Mouse (Mus musculus): ENCODE measurements at regions not wholly inside any gene's neighbourhood (a gene's known extent, or its start where the extent isn't known, plus 50 kb on each side); places are given as distances from the start of the nearest gene placed in this dataset.
"Not testable (repeated sequence)": the region's sequence is repeated elsewhere in the genome, so short reads cannot be mapped to it uniquely, and the experiment has no call there.

DNA sequence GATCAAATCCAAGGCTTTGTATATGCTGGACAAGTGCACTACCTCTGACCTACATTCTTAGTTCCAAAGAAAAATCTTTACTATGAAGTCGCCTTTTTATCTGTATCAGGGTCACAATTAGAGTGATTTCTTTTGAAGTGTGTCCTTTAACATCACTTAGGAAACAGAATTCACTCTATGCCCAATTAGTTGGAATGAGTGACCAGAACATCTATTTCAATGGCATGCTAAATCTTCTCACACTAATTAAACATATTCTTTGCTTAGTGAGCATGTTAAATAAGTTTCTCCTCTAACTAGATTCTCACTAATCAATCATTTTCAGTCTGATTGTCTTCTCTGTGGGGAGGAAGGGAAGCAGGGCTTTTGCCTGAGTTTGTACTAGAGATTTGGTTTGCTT, 84.9 kb downstream of the Arl6ip6 start:
- H3K27ac ChIP-seq: no peak overlapping the region
- H3K9ac ChIP-seq: no peak overlapping the region
- H3K4me3 ChIP-seq: no peak overlapping the region
- no peaks in the 10 kb centered on the region for H3K36me3 ChIP-seq
- no peak for ATAC-seq (ENCODE audit: insufficient number of reproducible peaks, insufficient read depth, low FRiP score, low TSS enrichment, low read depth)
- 62% methylated on average over 1 of the region's 1 CpGs for WGBS
- H3K27me3 ChIP-seq: no peaks in the 10 kb centered on the region
- no peaks in the 10 kb centered on the region for H3K4me1 ChIP-seq
- no peak overlapping the region for H3K4me2 ChIP-seq
- H3K9me3 ChIP-seq: no peaks in the 10 kb centered on the region

DNA sequence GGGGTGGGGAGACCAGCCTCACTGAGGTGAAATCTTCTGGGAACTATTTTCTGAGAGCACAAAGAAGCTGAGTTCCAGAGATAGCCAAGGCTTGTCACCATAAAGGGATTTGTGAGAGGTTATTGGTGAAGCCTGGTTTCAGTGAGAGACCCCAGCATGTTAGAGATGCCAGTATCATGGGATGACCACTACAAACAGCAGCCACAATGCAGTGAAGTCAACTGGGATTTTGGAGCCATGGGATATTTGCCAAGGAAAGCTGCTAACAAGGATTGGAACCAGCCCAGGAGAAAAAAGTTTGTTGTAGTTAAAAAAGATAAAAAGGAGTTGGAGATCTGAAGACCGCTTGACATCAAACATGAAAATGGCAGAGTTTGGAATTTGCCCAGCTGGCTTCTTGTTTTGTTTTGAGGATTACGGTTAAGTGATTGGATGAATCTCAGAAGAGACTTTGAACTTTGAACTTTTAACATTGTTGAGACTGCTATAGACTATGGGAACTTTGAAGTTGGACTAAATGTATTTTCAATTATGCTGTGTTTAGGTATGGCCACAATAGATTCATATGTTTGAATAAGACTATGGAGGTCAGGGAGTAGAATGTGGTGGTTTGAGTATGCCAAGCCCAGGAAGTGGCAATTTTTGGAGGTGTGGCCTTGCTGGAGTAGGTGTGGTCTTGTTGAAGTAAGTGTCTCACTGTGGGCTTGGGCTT, 110.3 kb downstream of the Arl6ip6 start:
- WGBS: 87% methylated on average over 2 of the region's 2 CpGs
- no peak overlapping the region for H3K9ac ChIP-seq
- no peaks in the 10 kb centered on the region for H3K36me3 ChIP-seq
- no peaks in the 10 kb centered on the region for H3K4me1 ChIP-seq
- H3K9me3 ChIP-seq: no peaks in the 10 kb centered on the region
- H3K4me3 ChIP-seq: no peak overlapping the region
- H3K27me3 ChIP-seq: no peaks in the 10 kb centered on the region
- no peak for ATAC-seq (ENCODE audit: insufficient number of reproducible peaks, insufficient read depth, low FRiP score, low TSS enrichment, low read depth)
- H3K4me2 ChIP-seq: no peak overlapping the region
- H3K27ac ChIP-seq: no peak overlapping the region

DNA sequence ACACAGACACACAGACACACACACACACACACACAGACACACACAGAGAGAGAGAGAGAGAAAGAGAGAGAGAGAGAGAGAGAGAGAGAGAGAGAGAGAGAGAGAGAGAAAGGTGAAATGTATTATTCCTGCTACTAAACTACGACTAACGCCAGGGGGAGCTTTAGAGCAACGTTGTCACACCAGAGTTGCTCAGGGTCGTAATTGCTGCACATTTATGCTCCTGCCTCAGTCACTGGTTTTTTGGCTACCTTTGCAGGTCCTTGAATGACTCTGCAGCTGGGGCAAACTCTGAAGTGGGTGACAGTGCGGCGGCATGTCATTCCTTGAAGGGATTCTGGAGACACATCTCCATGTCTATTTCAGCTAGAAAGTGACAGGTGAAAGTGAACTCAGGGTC, 139.2 kb downstream of the Arl6ip6 start:
- H3K4me3 ChIP-seq: no peak overlapping the region
- 27% methylated on average over 6 of the region's 6 CpGs for WGBS

DNA sequence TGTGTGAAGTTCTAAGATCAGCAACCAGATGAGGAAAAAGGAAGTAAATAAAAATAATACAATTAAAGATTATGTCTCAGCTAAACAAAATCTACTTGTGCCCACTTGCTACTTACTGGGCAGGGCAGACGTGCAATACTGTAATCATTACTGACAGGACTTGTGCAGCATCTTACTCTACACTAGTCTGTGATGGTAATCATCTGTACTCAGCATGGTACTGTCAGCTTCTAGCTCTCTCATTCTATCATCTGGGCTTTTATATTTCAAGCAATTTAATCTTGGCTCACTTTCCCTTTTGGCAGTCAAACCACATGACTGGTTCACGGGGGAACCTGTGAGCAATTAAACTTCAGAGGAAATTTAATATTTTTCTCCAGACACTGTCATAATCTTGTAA, 167.5 kb downstream of the Arl6ip6 start:
- Histone ChIP-seq H3K4me1 (no peaks in the 10 kb centered on the region), H3K4me3 (no peak overlapping the region), H3K27me3 (no peaks in the 10 kb centered on the region), H3K9ac (no peak overlapping the region), H3K36me3 (no peaks in the 10 kb centered on the region), H3K4me2 (no peak overlapping the region), H3K9me3 (no peaks in the 10 kb centered on the region), H3K27ac (no peak overlapping the region)
- 24% methylated on average over 2 of the region's 2 CpGs for WGBS
- no peak for ATAC-seq (ENCODE audit: insufficient number of reproducible peaks, insufficient read depth, low FRiP score, low TSS enrichment, low read depth)

More for the DNA sequence above, 139.2 kb downstream of the Arl6ip6 start:
- Histone ChIP-seq H3K27ac (no peak overlapping the region), H3K27me3 (no peaks in the 10 kb centered on the region), H3K4me1 (no peaks in the 10 kb centered on the region), H3K9me3 (no peaks in the 10 kb centered on the region), H3K36me3 (no peaks in the 10 kb centered on the region), H3K4me2 (no peak overlapping the region), H3K9ac (no peak overlapping the region)
- ATAC-seq (ENCODE audit: insufficient number of reproducible peaks, insufficient read depth, low FRiP score, low TSS enrichment, low read depth): no peak

DNA sequence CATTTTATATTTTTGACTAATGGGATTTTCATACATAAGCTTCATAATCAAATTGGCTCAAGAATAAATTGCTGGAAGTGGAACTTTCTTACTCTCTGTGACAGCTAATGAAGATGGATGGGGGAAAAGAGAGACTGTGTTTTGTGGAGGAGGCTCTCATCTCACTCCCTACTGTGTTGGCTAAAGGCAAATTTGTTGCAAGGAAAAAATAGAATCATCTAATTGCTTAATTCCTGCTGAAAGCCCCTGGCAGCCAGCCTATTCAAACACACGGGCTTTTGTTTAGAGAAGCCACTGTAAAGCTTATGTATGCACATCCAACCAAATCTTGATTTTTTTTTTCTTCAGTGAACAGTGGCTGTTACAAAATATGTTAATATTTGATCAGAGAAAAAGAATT, 190.8 kb downstream of the Arl6ip6 start:
- ATAC-seq (ENCODE audit: insufficient number of reproducible peaks, insufficient read depth, low FRiP score, low TSS enrichment, low read depth): no peak
- no peak overlapping the region for H3K9ac ChIP-seq
- no peaks in the 10 kb centered on the region for H3K36me3 ChIP-seq
- no peaks in the 10 kb centered on the region for H3K4me1 ChIP-seq
- no peak overlapping the region for H3K27ac ChIP-seq
- H3K9me3 ChIP-seq: no peaks in the 10 kb centered on the region
- no peaks in the 10 kb centered on the region for H3K27me3 ChIP-seq
- no peak overlapping the region for H3K4me3 ChIP-seq
- no peak overlapping the region for H3K4me2 ChIP-seq
- 14% methylated on average over 1 of the region's 1 CpGs for WGBS

DNA sequence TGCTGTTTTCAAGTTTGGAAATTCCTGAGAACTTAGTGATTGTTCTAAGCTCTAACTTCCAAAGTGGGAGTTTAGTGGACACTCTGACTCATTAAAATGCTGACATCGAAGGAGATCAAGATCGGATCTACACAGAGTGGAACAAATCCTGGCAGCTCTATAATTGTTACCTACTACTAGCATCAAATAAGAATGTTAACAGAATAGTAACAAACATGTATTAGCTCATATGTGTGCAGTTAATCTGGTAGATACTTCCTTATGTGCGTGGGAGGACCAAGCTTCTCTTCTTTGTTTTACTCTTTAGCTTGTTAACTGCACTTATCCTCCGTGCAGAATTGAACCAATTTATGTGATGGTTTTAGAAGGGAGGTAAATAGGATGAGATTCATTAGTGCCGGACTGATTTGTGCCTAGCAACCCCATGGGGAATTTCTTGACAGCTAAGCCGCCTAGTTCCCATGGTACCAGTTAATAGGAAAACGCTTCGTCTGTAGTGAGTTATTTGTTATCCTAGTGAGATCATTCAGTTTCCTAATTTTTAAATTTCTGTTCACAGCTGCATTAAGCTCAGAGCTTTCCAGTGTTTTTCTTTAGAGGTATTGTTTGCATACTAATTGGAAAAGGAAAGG, 193.1 kb downstream of the Arl6ip6 start:
- no peak overlapping the region for H3K9ac ChIP-seq
- H3K36me3 ChIP-seq: no peaks in the 10 kb centered on the region
- no peak overlapping the region for H3K4me2 ChIP-seq
- no peak overlapping the region for H3K27ac ChIP-seq
- no peaks in the 10 kb centered on the region for H3K9me3 ChIP-seq
- ATAC-seq (ENCODE audit: insufficient number of reproducible peaks, insufficient read depth, low FRiP score, low TSS enrichment, low read depth): no peak
- H3K4me3 ChIP-seq: no peak overlapping the region
- no peaks in the 10 kb centered on the region for H3K4me1 ChIP-seq
- WGBS: 63% methylated on average over 8 of the region's 8 CpGs
- H3K27me3 ChIP-seq: no peaks in the 10 kb centered on the region

DNA sequence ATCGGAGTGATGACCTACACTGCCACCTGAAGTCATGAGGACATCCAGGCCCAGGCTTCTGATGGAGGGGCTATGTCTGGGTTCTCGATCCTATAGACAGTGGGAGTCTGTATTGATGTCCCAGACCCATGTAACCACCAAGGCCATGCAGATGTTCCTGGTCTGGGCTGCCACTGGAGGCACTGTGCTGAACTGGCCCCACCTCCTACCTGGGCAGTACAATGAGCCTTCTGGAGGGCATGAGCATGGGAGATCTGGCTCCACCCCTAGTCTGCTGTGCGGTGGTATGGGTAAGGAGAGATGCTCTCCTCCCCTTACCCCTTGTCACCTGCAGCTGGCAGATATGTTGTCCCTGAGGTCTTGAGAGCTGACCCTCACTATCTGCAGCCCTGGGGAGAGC, 197.1 kb downstream of the Arl6ip6 start:
- no peak overlapping the region for H3K9ac ChIP-seq
- ATAC-seq (ENCODE audit: insufficient number of reproducible peaks, insufficient read depth, low FRiP score, low TSS enrichment, low read depth): no peak
- 80% methylated on average over 3 of the region's 3 CpGs for WGBS

DNA sequence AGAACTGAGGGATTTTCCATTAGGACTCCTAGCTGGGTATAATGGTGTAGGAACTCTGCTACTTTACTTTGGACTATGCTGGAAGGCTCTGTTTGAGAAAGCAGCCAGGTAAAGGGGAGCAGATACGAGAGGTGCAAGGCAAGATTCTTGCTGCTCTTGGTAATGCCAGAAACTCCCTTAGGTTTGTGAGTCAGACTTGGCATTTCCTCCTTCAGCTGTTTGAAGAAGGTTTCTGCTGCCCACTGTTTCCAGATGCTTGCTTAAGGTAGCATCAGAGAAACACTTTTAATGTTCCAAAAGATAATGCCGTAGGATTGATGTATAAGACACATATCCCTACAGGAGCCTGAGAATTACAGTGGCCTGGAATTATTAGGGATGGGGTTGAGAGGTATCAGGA, 222.9 kb downstream of the Arl6ip6 start:
- Histone ChIP-seq H3K27ac (no peak overlapping the region), H3K9ac (no peak overlapping the region), H3K27me3 (no peaks in the 10 kb centered on the region), H3K36me3 (no peaks in the 10 kb centered on the region), H3K4me3 (no peak overlapping the region), H3K4me2 (no peak overlapping the region), H3K4me1 (no peaks in the 10 kb centered on the region), H3K9me3 (no peaks in the 10 kb centered on the region)
- WGBS: 88% methylated on average over 2 of the region's 2 CpGs
- ATAC-seq (ENCODE audit: insufficient number of reproducible peaks, insufficient read depth, low FRiP score, low TSS enrichment, low read depth): no peak

More for the DNA sequence above, 197.1 kb downstream of the Arl6ip6 start:
- H3K4me1 ChIP-seq: no peaks in the 10 kb centered on the region
- H3K4me3 ChIP-seq: no peak overlapping the region
- H3K9me3 ChIP-seq: no peaks in the 10 kb centered on the region
- no peaks in the 10 kb centered on the region for H3K36me3 ChIP-seq
- H3K27me3 ChIP-seq: no peaks in the 10 kb centered on the region
- H3K4me2 ChIP-seq: no peak overlapping the region
- H3K27ac ChIP-seq: no peak overlapping the region

DNA sequence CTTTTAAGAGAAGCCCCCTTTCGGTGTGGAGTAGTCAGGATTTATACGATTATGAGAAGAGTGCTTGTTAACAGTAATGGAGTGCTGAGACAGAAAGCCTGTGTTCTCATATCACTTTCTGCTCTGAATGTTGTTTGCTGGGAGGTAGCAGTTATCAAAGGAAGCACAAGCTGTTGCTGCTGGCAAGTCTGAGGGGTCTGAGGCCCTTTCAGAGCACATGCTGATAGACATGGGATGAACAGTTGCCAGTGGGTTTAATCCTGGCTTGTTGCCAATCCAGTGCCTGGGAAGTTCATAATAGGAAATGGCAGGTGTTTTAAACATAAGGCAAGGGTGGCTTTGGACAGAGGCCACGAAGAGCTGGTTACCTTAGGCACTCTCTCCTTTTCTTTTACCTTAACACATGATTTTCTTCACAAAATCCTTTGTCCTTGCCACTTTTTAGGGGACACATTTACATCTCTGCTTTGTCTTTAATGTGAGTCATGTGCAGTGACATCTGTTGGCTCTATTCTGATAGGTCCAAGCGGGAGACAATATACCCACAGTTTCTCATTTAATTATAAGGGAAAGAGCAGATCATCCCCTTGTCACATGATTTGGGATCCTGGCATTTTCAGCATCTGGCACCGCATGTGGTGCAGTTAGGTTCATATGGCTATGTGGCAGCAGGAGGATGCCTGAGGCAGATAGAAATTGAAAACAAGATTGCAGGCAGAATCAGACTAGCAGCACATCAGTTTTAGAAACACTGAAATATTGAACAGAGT, 245.7 kb downstream of the Arl6ip6 start:
- no peak for ATAC-seq (ENCODE audit: insufficient number of reproducible peaks, insufficient read depth, low FRiP score, low TSS enrichment, low read depth)
- Histone ChIP-seq H3K27ac (no peak overlapping the region), H3K4me2 (no peak overlapping the region), H3K9ac (no peak overlapping the region), H3K9me3 (no peaks in the 10 kb centered on the region), H3K36me3 (no peaks in the 10 kb centered on the region), H3K4me3 (no peak overlapping the region), H3K27me3 (no peaks in the 10 kb centered on the region), H3K4me1 (no peaks in the 10 kb centered on the region)
- WGBS: 78% methylated on average over 5 of the region's 5 CpGs

DNA sequence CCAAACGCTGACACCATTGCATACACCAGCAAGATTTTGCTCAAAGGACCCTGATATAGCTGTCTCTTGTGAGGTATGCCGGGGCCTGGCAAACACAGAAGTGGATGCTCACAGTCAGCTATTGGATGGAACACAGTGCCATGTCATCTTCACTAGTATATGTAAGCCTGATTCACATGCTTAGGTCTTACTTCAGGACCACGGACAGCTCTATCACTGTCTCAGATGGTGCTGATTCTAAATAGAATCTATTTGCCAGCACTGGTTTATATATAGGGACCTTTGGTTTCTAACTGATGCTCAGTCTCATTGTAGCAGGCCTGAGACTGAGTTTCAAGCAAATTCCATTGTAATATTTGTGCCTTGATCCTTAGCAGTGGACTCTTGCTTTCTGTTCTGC, 248.8 kb downstream of the Arl6ip6 start:
- ATAC-seq (ENCODE audit: insufficient number of reproducible peaks, insufficient read depth, low FRiP score, low TSS enrichment, low read depth); H3K9me3 ChIP-seq: not testable (repeated sequence)

DNA sequence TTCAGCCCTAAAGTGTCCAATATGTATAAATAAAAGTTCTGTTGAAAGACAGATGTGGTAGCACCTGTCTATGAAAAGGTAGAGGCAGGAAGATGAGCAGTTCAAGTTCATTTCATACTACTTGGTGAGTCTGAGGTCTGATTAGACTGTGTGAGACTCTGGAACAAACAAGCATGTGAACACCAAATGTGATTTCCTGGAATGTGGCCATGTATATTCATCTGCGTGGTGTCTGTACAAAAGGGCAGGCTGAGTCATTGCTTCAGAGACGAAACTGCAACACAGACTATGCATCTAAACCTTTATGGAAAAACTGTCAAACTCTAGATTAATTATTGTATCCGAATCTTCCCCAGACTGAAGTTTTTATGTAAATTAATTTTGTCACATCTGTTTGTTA, 268.7 kb downstream of the Arl6ip6 start:
- no peak overlapping the region for H3K9ac ChIP-seq
- H3K27ac ChIP-seq: no peak overlapping the region
- H3K4me1 ChIP-seq: no peaks in the 10 kb centered on the region
- no peak overlapping the region for H3K4me3 ChIP-seq
- no peak for ATAC-seq (ENCODE audit: insufficient number of reproducible peaks, insufficient read depth, low FRiP score, low TSS enrichment, low read depth)
- H3K27me3 ChIP-seq: no peaks in the 10 kb centered on the region
- no peak overlapping the region for H3K4me2 ChIP-seq
- no peaks in the 10 kb centered on the region for H3K9me3 ChIP-seq
- no peaks in the 10 kb centered on the region for H3K36me3 ChIP-seq
- 77% methylated on average over 3 of the region's 3 CpGs for WGBS

More for the DNA sequence above, 248.8 kb downstream of the Arl6ip6 start:
- H3K4me1 ChIP-seq, H3K27me3 ChIP-seq, H3K9ac ChIP-seq, H3K4me2 ChIP-seq, H3K27ac ChIP-seq, H3K36me3 ChIP-seq, H3K4me3 ChIP-seq: not testable (repeated sequence)
- 55% methylated on average over 3 of the region's 3 CpGs for WGBS

DNA sequence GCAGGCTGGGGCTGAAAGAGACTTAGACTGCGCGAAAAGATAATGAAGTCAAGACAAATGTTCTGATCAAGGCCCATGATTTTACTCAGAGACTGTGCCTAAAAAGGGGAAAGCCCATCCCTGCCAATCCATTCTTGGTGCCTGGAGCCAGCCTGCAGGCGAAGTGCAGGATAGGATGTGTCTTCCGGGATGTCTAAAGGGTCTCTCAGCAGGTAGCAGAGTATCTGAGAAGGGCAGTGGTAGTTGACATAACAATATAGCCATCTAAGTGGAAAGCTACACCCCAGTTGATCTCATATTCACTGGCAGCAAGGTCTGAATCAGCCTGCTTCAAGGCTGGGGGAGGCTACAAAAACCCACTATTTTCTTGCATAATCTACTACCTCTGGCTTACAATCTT, 282.9 kb downstream of the Arl6ip6 start:
- Histone ChIP-seq H3K4me1 (no peaks in the 10 kb centered on the region), H3K4me2 (no peak overlapping the region), H3K36me3 (no peaks in the 10 kb centered on the region), H3K9ac (no peak overlapping the region), H3K4me3 (no peak overlapping the region), H3K9me3 (no peaks in the 10 kb centered on the region), H3K27ac (no peak overlapping the region), H3K27me3 (no peaks in the 10 kb centered on the region)
- WGBS: 79% methylated on average over 4 of the region's 4 CpGs
- no peak for ATAC-seq (ENCODE audit: insufficient number of reproducible peaks, insufficient read depth, low FRiP score, low TSS enrichment, low read depth)
